8 mouse cellular contexts compared by ENCODE assay signal in genomic region chrX:73787225-73787558, GRCm38 (mm10). TPM values are rescaled to one million over a fixed set of nuclear protein-coding genes. Genes with fewer than 3 reads are reported as not detected.
DNase-seq lines count a peak whose midpoint lies in the region; ATAC-seq and TF ChIP-seq lines count a peak whose summit lies in the region.

No protein-coding gene starts in this region.

- no peak for DNase-seq in lung, postnatal 10 days
- no peak for DNase-seq in limb, embryonic 10.5 days (ENCODE audit: low spot score)
- no peak for DNase-seq in left cerebral cortex, postnatal 36 days (ENCODE audit: low spot score in 2 of 2)
- DNase-seq in cerebellum, adult 11 months, result no peak

- H3K9me3 ChIP-seq in lung, embryonic 15.5 days, result no peaks in the 10 kb centered on the region
- no peaks in the 10 kb centered on the region for H3K9me3 ChIP-seq in embryonic facial prominence, embryonic 15.5 days (replicated peaks)
- H3K9me3 ChIP-seq in limb, embryonic 10.5 days (replicated peaks), result no peaks in the 10 kb centered on the region

- no peak for TF ChIP-seq CTCF in olfactory bulb, adult 2 months (IDR thresholded peaks at IDR 0.05; ENCODE audit: insufficient read depth, low read depth, low read length)

- H3K4me1 ChIP-seq in lung, embryonic 15.5 days, result peaks cover 15% of the 10 kb centered on the region
- H3K4me1 ChIP-seq in embryonic facial prominence, embryonic 15.5 days, result peaks cover 8% of the 10 kb centered on the region
- 0 out of 2 replicates have a peak, but pooled peaks cover 6% of the 10 kb centered on the region for H3K4me1 ChIP-seq in limb, embryonic 10.5 days
- 0 out of 2 replicates have a peak, but pooled peaks cover 6% of the 10 kb centered on the region for H3K4me1 ChIP-seq in olfactory bulb, adult 2 months (ENCODE audit: control insufficient read depth, insufficient read depth, low read length)

- ATAC-seq in lung, embryonic 15.5 days (ENCODE audit: borderline replicate concordance, extremely low read depth, low FRiP score, low TSS enrichment), result peak; percentile 55; the same call in 1 of the 2 replicates
- peak; percentile 22; the same call in 1 of the 2 replicates for ATAC-seq in embryonic facial prominence, embryonic 15.5 days (ENCODE audit: insufficient number of reproducible peaks, low FRiP score, low TSS enrichment, low read depth)
- ATAC-seq in frontal cortex, adult (ENCODE audit: low TSS enrichment), result no peak; the same call in 1 of the 2 replicates

- no peaks in the 10 kb centered on the region for H3K36me3 ChIP-seq in lung, embryonic 15.5 days
- peaks cover 16% of the 10 kb centered on the region; the same call in 1 of the 2 replicates for H3K36me3 ChIP-seq in embryonic facial prominence, embryonic 15.5 days
- peaks cover 30% of the 10 kb centered on the region for H3K36me3 ChIP-seq in limb, embryonic 10.5 days

- H3K9ac ChIP-seq in lung, embryonic 15.5 days, result peak overlapping the region; percentile 72
- peak overlapping the region; percentile 65 for H3K9ac ChIP-seq in embryonic facial prominence, embryonic 15.5 days

- H3K4me2 ChIP-seq in lung, embryonic 15.5 days, result peak overlapping the region; percentile 59
- H3K4me2 ChIP-seq in embryonic facial prominence, embryonic 15.5 days (replicated peaks), result peak overlapping the region; percentile 51

- 23% methylated on average over 22 of the region's 22 CpGs for WGBS in lung, embryonic 15.5 days
- WGBS in embryonic facial prominence, embryonic 15.5 days, result 20% methylated on average over 22 of the region's 22 CpGs
- 10% methylated on average over 22 of the region's 22 CpGs for WGBS in limb, embryonic 10.5 days
- WGBS in olfactory bulb, adult 2 months, result 32% methylated on average over 22 of the region's 22 CpGs

- peak overlapping the region; percentile 92 for H3K27ac ChIP-seq in lung, embryonic 15.5 days
- H3K27ac ChIP-seq in embryonic facial prominence, embryonic 15.5 days (replicated peaks), result peak overlapping the region; percentile 91
- peak overlapping the region; percentile 91 for H3K27ac ChIP-seq in limb, embryonic 10.5 days
- peak overlapping the region; percentile 82 for H3K27ac ChIP-seq in olfactory bulb, adult 2 months (ENCODE audit: insufficient read depth, low read depth, low read length)

- TF ChIP-seq POLR2A in olfactory bulb, adult 2 months (IDR thresholded peaks at IDR 0.05; ENCODE audit: insufficient read depth, low read depth, low read length), result peak; percentile 33; the same call in 1 of the 2 replicates

- intact Hi-C loops in left cerebral cortex, postnatal 36 days (cut with DNase I), result loop anchor here (5.0 kb wide), 1 partner anchor 135 kb away; the partner anchor contains the start of genes Arhgap4 and Naa10

- peak overlapping the region; percentile 66 for H3K4me3 ChIP-seq in lung, embryonic 15.5 days
- peak overlapping the region; percentile 64 for H3K4me3 ChIP-seq in embryonic facial prominence, embryonic 15.5 days (replicated peaks)
- H3K4me3 ChIP-seq in limb, embryonic 10.5 days, result peak overlapping the region; percentile 63
- H3K4me3 ChIP-seq in olfactory bulb, adult 2 months (ENCODE audit: insufficient read depth, low read depth, low read length), result peak overlapping the region; percentile 81

- H3K27me3 ChIP-seq in lung, embryonic 15.5 days, result no peaks in the 10 kb centered on the region
- H3K27me3 ChIP-seq in embryonic facial prominence, embryonic 15.5 days, result no peaks in the 10 kb centered on the region
- H3K27me3 ChIP-seq in limb, embryonic 10.5 days (ENCODE audit: low read depth, poor library complexity, severe bottlenecking), result peaks cover 95% of the 10 kb centered on the region

RNA-seq across cellular contexts. Expression of gene Ssr4, which starts 0.4 kb away (rescaled TPM):
- 178 and 183 TPM in 2 replicates for polyA plus RNA-seq in lung, embryonic 15.5 days (2015; fragmentation: Nextera tagmentation; extraction: Ambion mirVana)
- 221 and 235 TPM in 2 replicates for polyA plus RNA-seq in embryonic facial prominence, embryonic 15.5 days (2015; fragmentation: Nextera tagmentation; extraction: Ambion mirVana)
- 111 and 116 TPM in 2 replicates for polyA plus RNA-seq in limb, embryonic 10.5 days (2016; fragmentation: Nextera tagmentation; extraction: Ambion mirVana)
- not detected in 2 replicates for polyA plus RNA-seq in olfactory bulb, adult 2 months (2012; ENCODE audit: insufficient read depth, insufficient read length, low replicate concordance, missing spikeins)
- total RNA-seq in left cerebral cortex, postnatal 36 days (2021), result 10 to 100 TPM; 81.2 to 95.9 TPM

RNA-seq across cellular contexts. Expression of gene Idh3g, which starts 0.5 kb away (rescaled TPM):
- 225 and 230 TPM in 2 replicates for polyA plus RNA-seq in lung, embryonic 15.5 days (2015; fragmentation: Nextera tagmentation; extraction: Ambion mirVana)
- polyA plus RNA-seq in embryonic facial prominence, embryonic 15.5 days (2015; fragmentation: Nextera tagmentation; extraction: Ambion mirVana), result 193 and 199 TPM in 2 replicates
- polyA plus RNA-seq in limb, embryonic 10.5 days (2016; fragmentation: Nextera tagmentation; extraction: Ambion mirVana), result 178 and 190 TPM in 2 replicates
- polyA plus RNA-seq in olfactory bulb, adult 2 months (2012; ENCODE audit: insufficient read depth, insufficient read length, low replicate concordance, missing spikeins), result not detected in 2 replicates
- 100 to 1,000 TPM; 179 to 205 TPM for total RNA-seq in left cerebral cortex, postnatal 36 days (2021)

RNA-seq across cellular contexts. Expression of gene Srpk3, which starts 13.0 kb away (rescaled TPM):
- polyA plus RNA-seq in lung, embryonic 15.5 days (2015; fragmentation: Nextera tagmentation; extraction: Ambion mirVana), result 3.7 and 5.4 TPM in 2 replicates
- polyA plus RNA-seq in embryonic facial prominence, embryonic 15.5 days (2015; fragmentation: Nextera tagmentation; extraction: Ambion mirVana), result 35.3 and 49.9 TPM in 2 replicates
- 1.1 and 1.6 TPM in 2 replicates for polyA plus RNA-seq in limb, embryonic 10.5 days (2016; fragmentation: Nextera tagmentation; extraction: Ambion mirVana)
- not detected in 2 replicates for polyA plus RNA-seq in olfactory bulb, adult 2 months (2012; ENCODE audit: insufficient read depth, insufficient read length, low replicate concordance, missing spikeins)
- 10 to 100 TPM in 1 of 2 experiments, 1 to 10 TPM in 1; 8.2 to 10.4 TPM for total RNA-seq in left cerebral cortex, postnatal 36 days (2021)

RNA-seq across cellular contexts. Expression of gene Plxnb3, which starts 30.3 kb away (rescaled TPM):
- polyA plus RNA-seq in lung, embryonic 15.5 days (2015; fragmentation: Nextera tagmentation; extraction: Ambion mirVana), result 0.30 and 0.67 TPM in 2 replicates
- 1.1 and 1.6 TPM in 2 replicates for polyA plus RNA-seq in embryonic facial prominence, embryonic 15.5 days (2015; fragmentation: Nextera tagmentation; extraction: Ambion mirVana)
- 0.04 TPM in 1 of 2 replicates, not detected in the other for polyA plus RNA-seq in limb, embryonic 10.5 days (2016; fragmentation: Nextera tagmentation; extraction: Ambion mirVana)
- not detected in 2 replicates for polyA plus RNA-seq in olfactory bulb, adult 2 months (2012; ENCODE audit: insufficient read depth, insufficient read length, low replicate concordance, missing spikeins)
- 10 to 100 TPM in 1 of 2 experiments, 1 to 10 TPM in 1; 9.8 to 10.2 TPM for total RNA-seq in left cerebral cortex, postnatal 36 days (2021)

RNA-seq across cellular contexts. Expression of gene Pdzd4, which starts 37.6 kb away (rescaled TPM):
- 0.47 and 0.67 TPM in 2 replicates for polyA plus RNA-seq in lung, embryonic 15.5 days (2015; fragmentation: Nextera tagmentation; extraction: Ambion mirVana)
- polyA plus RNA-seq in embryonic facial prominence, embryonic 15.5 days (2015; fragmentation: Nextera tagmentation; extraction: Ambion mirVana), result 1.3 TPM in 2 replicates
- polyA plus RNA-seq in limb, embryonic 10.5 days (2016; fragmentation: Nextera tagmentation; extraction: Ambion mirVana), result 0.40 and 0.61 TPM in 2 replicates
- 83.9 TPM in 1 of 2 replicates, not detected in the other for polyA plus RNA-seq in olfactory bulb, adult 2 months (2012; ENCODE audit: insufficient read depth, insufficient read length, low replicate concordance, missing spikeins)
- 100 to 1,000 TPM; 116 to 121 TPM for total RNA-seq in left cerebral cortex, postnatal 36 days (2021)
